Mouse (Mus musculus) lung, postnatal 36 days (tissue): Measurements from ENCODE around the gene Pcnx.
A peak's percentile ranks its signal among the peaks of the same experiment; 100 is the strongest.

Experiments used
- DNase-seq: peaks from one replicate; pipeline ENCODE4 v3.0.0; 2022; ENCODE audit warnings: mixed read lengths

The Pcnx gene

DNA sequence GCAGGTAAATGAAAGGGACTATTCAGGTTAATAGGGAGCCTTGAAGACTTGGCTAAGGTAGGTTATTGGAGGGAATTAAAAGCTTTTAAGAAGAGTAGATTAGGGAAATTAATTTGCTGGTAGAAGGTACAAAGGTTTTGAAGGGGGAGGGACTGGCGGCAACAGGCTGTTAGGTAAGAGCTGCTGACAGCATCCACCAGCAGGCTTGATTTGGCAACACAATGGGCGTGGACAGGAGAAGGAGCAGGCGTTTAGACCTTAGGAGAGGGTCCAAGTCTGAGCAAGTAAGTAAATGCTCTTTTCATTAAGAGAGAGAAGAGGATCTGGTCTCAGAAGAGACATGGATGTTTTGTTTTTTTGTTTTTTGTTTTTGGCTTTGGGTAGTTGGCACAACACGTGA lies 3.1 kb upstream of the Pcnx start:
- peak; percentile 80 for DNase-seq

GRCm38 (mm10) chr12:81857251-81857650 lies 2.6 kb upstream of the Pcnx start:
- DNase-seq = no peak

DNA sequence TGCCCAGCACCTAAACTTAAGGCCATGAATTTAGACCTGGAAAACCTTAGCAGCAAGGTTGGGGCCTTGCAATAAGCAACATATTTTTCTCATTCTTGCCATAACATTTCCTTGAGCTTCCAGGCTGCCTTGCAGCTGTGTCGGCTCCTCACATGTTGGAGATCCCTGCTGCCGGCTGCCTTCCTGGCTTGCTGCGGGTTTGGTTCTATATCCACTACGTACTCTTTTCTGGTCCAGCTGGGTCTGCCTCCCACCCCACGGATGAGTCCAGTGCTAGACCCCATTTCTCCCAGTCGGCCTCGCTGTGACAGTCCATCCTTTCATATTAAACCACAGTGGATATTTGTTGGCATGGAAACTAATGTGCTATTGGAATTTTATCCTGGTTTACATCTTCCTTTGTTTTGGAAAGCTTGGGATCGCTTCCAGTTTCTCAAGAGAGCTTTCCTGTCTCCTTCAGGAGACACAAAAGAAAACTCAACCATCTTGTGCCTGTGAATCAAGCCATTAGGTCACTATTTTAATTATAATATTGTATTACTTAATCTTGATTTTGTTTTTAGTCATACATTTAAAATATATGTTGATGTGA lies 1.7 kb upstream of the Pcnx start:
- peak; percentile 76 for DNase-seq

DNA sequence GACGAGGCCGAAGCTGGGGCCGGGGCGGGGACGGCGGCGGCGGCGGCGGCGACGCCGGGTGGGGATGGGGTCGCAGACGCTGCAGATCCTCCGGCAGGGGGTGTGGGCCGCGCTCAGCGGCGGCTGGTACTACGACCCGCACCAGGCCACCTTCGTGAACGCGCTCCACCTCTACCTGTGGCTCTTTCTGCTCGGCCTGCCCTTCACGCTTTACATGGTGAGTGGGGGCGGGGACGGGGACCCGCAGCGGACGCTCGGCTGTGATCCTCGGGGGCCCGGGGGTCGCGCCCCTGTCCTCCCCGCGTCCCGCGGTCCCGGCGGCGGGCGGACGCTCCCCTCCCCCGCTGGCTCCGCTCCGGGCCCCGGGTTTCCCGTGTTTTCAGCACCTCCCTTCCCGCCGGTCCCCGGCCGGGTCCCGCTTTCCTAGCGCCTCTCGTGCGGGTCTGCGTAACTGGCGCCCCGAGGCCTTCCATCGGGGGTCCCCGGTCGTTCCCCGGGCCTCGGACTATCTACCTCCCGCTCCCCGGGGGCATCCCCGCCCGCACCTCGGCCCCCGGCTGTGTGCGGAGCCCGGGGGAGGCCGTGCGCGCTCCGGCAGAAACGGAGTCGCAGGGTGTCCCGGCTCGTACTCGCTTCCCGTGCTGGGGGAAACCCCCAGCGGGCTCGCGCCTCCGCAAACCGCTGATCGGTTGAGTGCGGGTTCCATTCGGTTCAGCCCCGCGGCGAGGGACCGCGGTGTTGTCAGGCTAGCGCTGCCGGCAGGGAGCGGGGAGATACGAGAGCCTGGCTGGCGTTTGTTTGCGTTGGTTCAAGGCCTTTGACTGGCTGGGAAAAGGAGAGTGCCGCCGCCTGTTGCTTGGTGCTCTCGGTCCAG lies 722 bp downstream of the Pcnx start:
- DNase-seq = peak; percentile 68

DNA sequence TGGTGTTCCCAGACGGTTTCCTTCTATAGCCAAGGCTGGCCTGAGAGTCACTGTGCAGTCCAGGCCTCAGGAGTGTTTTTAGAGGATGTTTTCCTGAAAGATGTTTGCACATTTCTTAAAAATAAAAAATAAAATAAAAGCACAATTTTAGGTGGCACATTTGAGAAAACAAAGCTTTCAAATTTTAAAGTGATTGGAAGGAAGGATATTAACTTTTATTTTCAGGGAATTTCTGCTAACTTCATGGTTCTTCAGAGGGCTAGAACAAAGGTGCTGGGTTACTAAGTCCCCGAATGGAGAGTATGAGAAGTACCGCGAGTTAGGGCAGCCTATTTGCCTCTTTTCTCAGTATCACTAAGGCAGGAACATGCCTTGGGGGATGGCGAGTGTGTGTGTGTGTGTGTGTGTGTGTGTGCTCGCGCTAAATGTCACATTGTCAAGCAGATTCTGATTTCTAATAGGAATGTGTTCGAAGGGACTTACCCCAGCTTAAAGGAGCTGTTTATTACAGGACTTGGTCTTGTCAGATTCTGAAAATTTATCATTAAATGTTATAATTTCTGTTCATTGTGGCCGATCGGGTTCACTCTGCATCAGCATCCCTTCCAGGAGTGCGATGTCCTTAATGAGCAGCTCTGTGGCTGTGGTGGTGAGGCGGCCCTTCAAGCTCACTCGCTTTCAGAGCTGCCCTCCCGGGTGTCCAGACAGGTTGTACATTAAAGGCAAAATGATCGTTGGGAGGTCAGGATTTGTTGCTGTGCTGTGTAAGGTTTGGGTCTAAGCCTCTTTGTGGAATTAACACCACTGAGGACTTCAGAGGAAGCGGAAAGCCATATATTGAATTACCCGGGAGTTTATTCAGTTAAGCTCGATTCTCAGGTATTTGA lies 1.6 kb downstream of the Pcnx start:
- DNase-seq = no peak

GRCm38 (mm10) chr12:81862351-81862802 lies 2.6 kb downstream of the Pcnx start:
- peak; percentile 61 for DNase-seq

DNA sequence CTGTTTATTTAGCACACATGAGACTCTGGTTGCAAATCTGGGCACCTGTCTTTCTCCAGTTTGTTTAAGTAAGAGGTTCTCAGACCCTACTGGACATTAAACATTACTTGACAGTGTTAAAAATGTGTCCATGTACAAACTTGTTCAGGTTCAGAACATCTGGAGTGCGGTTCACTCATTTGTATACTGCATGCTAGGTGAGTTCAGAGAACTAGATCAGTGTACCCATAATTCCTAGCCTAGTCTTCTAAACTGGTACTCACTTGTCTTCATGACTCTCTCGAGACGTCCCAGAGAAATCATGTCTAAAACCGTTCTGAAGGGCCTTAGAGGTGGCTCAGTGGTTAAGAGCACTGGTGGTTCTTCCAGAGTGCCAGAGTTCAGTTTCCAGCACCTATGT lies 4.1 kb downstream of the Pcnx start:
- no peak for DNase-seq

- DNase-seq = no peak
Measured at GRCm38 (mm10) chr12:81865183-81865582, 5.4 kb downstream of the Pcnx start.

DNA sequence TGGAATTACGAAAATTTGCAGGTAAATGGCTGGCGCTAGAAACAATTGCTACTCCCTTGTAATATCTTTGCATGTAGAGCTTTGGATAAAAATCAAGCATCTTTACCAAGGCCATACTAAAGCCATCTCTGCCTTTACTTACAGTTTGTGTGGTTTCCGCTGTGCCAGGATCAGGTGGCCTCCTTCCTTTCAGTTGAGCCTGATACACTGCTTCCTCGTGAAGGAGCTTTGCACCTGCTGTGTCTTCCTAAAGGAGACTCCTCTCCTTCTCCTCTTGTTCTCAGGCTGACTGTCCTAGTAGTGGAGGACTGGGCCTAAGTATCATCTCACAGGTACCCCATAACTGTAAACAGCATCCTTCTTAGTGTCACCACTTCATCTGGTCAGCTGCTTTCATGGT lies 7.5 kb downstream of the Pcnx start:
- DNase-seq = no peak

- peak; percentile 46 for DNase-seq
Measured at GRCm38 (mm10) chr12:81869205-81869940, 9.6 kb downstream of the Pcnx start.

- DNase-seq = no peak
Measured at GRCm38 (mm10) chr12:81873345-81873744, 13.5 kb downstream of the Pcnx start.

- DNase-seq = no peak
Measured at GRCm38 (mm10) chr12:81880161-81880560, 20.3 kb downstream of the Pcnx start.

DNA sequence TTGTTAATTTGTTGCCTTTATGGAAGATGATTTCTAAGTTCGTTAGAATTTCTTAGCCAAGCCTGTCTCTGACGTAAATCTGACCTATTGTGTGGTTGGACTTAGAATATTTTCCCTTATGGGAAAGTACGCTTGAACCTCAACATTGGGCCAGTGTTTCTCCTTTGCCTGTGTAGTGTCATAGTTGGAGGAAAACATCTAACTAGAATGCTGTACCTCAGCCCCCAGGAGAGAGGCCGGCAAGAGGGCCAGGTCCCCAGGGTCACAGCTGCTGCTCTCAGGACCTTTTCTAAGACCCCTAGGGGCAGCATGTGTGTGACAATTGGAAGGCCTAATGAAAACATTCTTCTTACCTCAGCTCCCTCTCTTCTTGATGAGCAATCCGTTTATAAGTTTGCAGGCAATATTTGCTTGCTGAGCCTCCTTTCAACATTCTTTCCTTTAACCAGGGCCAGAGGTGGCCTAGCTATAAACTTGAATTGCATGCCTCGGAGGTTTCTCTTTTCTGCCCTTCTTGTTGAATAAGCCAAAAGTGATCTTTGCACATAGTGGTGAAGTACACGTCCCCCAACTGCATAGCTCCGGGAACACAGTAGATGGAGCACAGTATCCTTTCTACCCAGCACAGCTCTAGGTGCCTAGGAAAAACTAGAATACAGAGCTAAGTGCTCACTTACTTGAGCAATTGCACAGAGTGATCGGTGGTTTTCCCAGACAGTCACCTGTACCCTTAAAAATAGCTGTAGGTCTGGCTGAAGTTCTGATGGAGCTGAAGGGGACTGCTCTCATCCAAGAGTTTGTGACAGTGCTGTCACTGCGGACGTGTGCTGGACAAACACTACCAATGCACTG lies 23.7 kb downstream of the Pcnx start:
- DNase-seq = no peak

DNA sequence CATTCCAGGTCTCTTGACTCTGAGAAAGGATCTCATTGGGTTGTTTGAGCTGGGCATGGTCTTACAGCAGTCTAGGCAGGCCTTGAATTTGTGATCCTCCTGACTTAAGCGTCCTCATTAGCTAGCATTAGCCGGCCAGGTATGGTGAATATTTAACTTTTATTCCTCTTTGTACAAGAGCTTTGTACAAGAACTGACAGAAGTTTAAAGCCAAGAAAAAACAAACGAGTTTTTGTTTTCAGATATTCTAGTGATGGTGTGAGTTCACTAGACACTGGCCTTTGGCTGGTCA lies 24.2 kb downstream of the Pcnx start:
- no peak for DNase-seq

- DNase-seq = no peak
Measured at GRCm38 (mm10) chr12:81884983-81885382, 25.2 kb downstream of the Pcnx start.

DNA sequence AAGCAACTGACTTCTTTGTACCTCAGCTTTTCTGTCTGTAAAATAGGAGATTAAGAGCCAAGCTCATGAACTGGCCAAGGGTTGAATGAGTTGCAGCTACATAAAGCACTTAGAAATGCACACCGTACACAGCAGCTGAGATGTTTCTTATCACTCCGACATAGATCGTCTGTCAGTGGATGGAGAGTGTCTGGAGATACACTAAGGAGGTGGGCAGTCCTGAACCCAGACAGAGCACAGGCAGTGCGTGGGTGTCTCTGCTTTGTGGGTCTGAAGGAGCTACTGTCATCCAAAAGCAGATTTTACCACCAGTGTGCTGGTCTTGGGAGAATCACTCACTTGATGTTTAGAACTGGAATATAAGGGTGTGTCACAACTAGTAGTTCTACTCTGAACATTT lies 26.2 kb downstream of the Pcnx start:
- DNase-seq = no peak

GRCm38 (mm10) chr12:81888954-81889353 lies 29.1 kb downstream of the Pcnx start:
- DNase-seq = no peak

DNA sequence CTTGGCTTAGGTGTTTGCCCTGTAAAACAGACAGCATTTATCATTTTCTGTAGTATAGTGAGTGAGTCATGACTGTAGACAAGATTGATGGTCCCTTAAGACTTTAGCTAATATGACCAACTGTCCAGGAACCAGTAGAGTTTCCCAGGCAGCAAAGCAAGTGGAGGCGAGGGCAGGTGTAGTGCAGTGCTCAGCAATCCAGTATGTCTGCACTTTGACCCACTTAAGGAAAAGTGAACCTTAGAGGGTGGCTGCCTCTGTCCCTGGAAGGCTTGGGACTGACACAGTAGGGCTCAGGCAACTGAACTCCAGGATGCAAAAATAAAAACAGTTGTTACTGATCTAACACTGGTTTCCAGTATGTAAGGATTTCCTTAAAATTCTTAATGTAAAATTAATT lies 32.1 kb downstream of the Pcnx start:
- no peak for DNase-seq

DNA sequence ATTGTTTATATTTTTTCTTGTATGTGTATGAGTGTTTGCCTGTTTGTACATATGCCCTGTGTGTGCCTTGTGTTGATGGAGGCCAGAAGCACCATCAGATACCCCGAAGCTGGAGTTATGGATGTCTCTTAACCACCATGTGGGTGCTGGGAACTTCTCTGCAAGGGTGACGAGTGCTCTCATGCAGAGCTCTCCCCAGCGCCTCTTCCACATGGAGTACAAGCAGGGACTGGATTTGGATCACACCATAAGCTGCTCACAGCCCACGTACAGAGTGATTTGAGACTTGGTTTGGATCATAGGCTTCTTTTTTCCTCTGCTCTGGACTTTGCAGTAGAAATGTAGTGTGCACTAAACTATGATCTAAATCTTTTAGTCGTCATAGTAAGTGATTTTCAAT lies 34.5 kb downstream of the Pcnx start:
- no peak for DNase-seq

- no peak for DNase-seq
Measured at GRCm38 (mm10) chr12:81895986-81896385, 36.2 kb downstream of the Pcnx start.

GRCm38 (mm10) chr12:81904456-81904855 lies 44.6 kb downstream of the Pcnx start:
- no peak for DNase-seq

DNA sequence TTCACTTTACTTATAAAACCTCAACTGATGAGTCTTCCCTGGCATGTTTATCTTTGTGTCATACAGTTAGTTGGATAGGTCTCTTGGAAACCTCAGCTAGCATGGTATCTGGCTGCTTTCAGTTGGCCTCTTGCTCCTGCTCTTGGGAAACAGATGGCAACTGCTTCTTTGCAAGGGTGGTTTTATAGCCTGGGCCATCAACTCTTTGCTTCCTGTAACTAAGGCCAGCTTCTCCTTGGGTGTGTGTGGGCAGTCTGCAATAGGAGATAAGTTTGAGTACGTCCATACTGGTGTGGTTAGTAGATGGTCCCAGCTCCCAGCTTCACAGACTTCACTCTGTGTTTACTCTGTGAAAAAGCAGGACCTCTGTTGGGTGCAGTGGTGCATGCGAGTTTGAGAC lies 46.0 kb downstream of the Pcnx start:
- DNase-seq = no peak
